Mouse (Mus musculus): ENCODE results near the gene Nell1. TPM values are rescaled to one million over a fixed set of nuclear protein-coding genes. Genes with fewer than 3 reads are reported as not detected.
"Not testable (repeated sequence)": the region's sequence is repeated elsewhere in the genome, so short reads cannot be mapped to it uniquely, and the experiment has no call there.

Gene Nell1
- total RNA-seq (2014; fragmentation: Nextera tagmentation), result not detected in 2 replicates
- total RNA-seq (2017), result not detected in 2 replicates

GRCm38 (mm10) chr7:49974841-49975440 lies at the start of gene Nell1:
Nell1 (plus strand) TSS chr7:49974864.
- ATAC-seq (replicated peaks; ENCODE audit: low FRiP score, low TSS enrichment, poor library complexity, severe bottlenecking), result no peak

GRCm38 (mm10) chr7:49928571-49928970 lies 46.1 kb upstream of the Nell1 start:
- ATAC-seq (replicated peaks; ENCODE audit: low FRiP score, low TSS enrichment, poor library complexity, severe bottlenecking), result no peak

DNA sequence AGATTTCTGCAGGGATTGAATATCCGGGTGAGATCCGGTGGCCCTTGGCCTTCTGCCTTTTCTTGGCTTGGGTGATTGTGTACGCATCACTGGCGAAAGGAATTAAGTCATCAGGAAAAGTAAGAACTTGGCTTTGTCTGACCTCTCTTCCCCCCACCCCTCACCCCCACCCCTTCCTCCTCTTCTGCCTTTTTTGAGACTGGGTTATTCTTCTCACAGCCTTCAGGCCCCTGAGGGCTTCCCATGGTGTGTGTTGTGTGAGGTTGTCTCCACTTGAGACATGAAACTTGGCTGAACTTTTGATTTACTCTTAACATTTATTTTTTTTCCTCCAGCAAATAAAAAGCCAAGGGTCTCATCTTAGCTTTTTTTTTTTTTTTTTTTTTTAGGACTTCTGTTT lies 44.7 kb upstream of the Nell1 start:
- ATAC-seq (replicated peaks; ENCODE audit: low FRiP score, low TSS enrichment, poor library complexity, severe bottlenecking), result no peak

GRCm38 (mm10) chr7:49933386-49934115 lies 41.1 kb upstream of the Nell1 start:
- ATAC-seq (replicated peaks; ENCODE audit: low FRiP score, low TSS enrichment, poor library complexity, severe bottlenecking), result not testable (repeated sequence)

DNA sequence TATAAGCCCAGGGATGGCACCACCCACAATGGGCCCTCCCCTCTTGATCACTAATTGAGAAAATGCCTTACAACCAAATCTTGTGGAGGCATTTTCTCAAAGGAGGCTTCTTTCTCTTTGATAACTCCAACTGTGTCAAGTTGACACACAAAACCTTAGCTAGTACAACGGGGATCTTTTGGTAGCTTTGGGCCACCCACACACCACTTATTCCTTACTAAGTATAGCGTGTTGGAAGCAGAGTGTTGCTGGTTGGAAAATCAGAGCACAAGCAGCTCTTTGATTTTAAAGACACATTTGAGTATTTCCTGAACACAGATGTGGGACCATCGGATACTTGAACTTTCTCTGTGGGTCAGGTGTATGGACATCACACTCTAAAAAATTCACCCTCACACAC lies 37.8 kb upstream of the Nell1 start:
- ATAC-seq (replicated peaks; ENCODE audit: low FRiP score, low TSS enrichment, poor library complexity, severe bottlenecking), result no peak

DNA sequence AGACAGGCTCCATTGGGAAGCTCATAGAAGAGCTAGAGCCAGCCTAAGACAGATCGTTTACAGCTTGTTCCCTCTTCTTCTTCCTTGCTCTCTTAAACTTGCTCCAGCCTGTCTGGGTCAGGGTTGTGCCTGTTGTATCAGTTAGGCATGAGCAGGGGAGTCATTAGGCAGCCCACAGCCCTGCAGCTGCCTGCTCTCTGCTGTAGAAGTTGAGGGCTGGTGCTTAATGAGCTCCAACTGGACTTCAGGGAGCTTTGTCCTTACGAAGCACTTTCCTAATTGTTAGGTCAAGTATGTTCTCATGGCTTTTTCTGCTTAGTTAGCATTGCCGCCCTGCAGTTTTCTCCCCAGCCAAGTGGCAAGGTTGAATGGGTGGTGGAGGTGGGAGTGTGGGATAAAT lies 32.6 kb upstream of the Nell1 start:
- ATAC-seq (replicated peaks; ENCODE audit: low FRiP score, low TSS enrichment, poor library complexity, severe bottlenecking), result no peak

GRCm38 (mm10) chr7:49942490-49942889 lies 32.2 kb upstream of the Nell1 start:
- ATAC-seq (replicated peaks; ENCODE audit: low FRiP score, low TSS enrichment, poor library complexity, severe bottlenecking), result no peak

- ATAC-seq (replicated peaks; ENCODE audit: low FRiP score, low TSS enrichment, poor library complexity, severe bottlenecking), result no peak
These were observed 28.0 kb upstream of the Nell1 start for GRCm38 (mm10) chr7:49946691-49947090.

DNA sequence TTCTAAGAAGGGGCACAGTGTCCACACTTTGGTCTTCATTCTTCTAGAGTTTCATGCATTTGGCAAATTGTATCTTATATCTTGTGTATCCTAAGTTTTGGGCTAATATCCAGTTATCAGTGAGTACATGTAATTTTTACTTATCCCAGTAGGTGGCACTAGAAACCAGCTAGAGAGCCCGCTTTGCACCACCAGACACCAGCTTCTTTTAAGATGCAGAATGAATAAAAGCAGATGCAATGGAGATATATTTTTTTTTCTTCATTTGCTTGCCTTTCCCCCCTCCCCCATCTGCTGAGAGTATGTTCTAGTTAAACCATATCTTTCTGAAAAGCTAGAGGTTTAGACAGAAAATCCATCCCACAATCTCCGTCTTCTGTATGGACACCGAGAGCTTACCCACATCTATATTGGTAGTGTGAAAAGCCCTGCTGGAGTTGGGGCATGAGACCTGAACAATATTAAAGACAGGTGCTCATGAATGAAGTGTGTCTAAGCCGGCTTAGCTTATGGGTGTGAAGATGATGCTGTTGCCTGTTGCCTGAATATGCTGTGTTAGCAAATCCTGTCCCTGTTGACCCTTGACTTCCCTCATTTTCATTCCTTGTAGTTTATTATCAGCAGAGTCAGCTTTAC lies 21.0 kb upstream of the Nell1 start:
- ATAC-seq (replicated peaks; ENCODE audit: low FRiP score, low TSS enrichment, poor library complexity, severe bottlenecking), result no peak

GRCm38 (mm10) chr7:49954834-49955233 lies 19.8 kb upstream of the Nell1 start:
- ATAC-seq (replicated peaks; ENCODE audit: low FRiP score, low TSS enrichment, poor library complexity, severe bottlenecking), result no peak

GRCm38 (mm10) chr7:49957142-49957541 lies 17.5 kb upstream of the Nell1 start:
- ATAC-seq (replicated peaks; ENCODE audit: low FRiP score, low TSS enrichment, poor library complexity, severe bottlenecking), result no peak

- ATAC-seq (replicated peaks; ENCODE audit: low FRiP score, low TSS enrichment, poor library complexity, severe bottlenecking), result no peak
These were observed 10.9 kb upstream of the Nell1 start for GRCm38 (mm10) chr7:49963764-49964163.

DNA sequence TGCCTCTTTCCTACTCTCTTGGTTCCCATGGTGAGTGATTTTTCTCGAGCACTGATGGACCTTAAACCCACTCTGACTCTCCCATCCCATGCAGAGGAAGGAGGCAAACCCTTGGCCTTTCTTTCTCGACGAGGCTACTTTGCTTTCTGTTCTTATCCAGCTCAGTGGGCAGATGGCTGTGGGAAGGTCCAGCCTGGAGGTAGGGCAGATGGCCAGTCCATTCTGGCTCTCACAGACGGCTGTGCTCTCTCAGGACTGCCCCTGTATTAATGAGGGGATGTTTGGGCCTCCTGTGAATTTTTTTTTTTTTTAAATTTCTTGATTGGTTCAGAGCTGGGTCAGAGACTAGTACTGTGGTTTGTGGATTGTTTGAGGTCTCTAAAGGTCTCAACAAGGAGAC lies 5.1 kb upstream of the Nell1 start:
- no peak for ATAC-seq (replicated peaks; ENCODE audit: low FRiP score, low TSS enrichment, poor library complexity, severe bottlenecking)

GRCm38 (mm10) chr7:49975441-49976121 lies 917 bp downstream of the Nell1 start:
- no peak for ATAC-seq (replicated peaks; ENCODE audit: low FRiP score, low TSS enrichment, poor library complexity, severe bottlenecking)

DNA sequence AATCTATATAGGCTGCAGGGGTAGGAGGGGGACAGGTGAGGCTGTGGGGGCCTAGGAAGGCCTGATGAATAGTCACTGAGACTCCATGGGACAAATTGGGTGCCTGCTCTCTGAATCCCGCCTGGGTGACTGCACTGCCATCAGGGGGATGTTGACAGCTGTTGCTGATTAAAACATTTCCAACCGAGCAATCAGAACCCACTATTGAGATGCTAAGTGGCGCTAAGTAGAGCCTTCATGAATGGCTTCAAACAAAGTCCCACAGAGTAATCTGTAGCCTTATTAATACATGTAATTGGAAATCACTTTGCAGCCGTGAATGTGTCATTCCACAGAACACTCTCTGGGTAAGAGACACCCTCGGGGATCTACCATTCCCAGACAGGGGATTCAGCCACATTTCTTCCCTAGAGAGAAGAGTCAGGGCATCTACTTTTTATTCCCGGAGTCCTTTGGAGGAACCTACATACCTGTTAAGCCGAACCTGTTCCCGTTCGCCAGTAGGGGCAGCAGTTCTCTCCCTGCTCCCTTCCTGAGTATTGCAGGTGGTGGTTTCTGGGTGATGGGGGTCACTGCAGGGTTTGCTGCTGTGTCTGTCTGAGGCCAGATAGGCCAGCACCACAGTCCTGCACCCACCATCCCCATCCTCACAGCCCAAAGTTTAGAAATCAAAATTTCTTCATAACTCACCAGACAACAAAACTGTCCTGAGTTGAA lies 7.0 kb downstream of the Nell1 start:
- ATAC-seq (replicated peaks; ENCODE audit: low FRiP score, low TSS enrichment, poor library complexity, severe bottlenecking), result no peak

GRCm38 (mm10) chr7:49984698-49985097 lies 10.0 kb downstream of the Nell1 start:
- ATAC-seq (replicated peaks; ENCODE audit: low FRiP score, low TSS enrichment, poor library complexity, severe bottlenecking), result no peak

GRCm38 (mm10) chr7:49985947-49986346 lies 11.3 kb downstream of the Nell1 start:
- no peak for ATAC-seq (replicated peaks; ENCODE audit: low FRiP score, low TSS enrichment, poor library complexity, severe bottlenecking)

DNA sequence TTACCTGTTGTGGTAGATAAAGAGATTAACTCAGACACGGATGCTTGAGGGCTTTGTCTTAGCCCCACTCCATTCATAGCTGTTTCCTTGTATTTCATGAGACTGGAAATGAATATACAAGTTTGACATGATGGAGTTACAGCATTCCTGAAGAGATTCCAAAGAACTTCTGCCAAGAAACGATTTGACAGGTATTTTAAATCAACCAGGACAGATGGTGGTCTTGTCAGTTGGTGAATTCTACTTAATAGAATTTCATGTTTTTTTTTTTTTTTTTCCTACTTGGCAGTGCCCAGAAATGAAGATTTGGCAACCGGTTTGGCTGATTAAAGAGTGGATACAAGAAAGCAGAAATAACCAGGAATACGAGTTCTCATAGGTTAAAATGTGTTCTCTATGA lies 24.7 kb downstream of the Nell1 start:
- ATAC-seq (replicated peaks; ENCODE audit: low FRiP score, low TSS enrichment, poor library complexity, severe bottlenecking), result no peak

DNA sequence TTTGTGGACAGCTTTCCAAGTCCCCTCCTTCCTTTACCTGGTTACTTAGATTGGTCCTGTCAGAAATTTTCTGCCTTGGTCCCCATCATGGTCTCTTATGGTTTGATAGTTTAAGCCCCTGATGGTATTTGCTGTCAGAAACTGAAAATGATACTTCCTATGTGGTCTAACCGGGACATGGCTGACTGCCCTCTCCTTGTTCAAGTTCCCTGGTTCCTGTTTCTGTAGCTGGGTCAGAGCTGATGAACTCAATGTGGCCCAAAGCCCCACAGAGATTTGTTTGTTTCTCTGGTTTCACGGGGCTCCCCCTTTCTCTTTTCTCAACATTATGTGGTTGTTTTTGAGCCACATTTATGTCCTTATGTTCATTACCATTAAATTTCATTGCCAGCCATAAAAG lies 30.6 kb downstream of the Nell1 start:
- ATAC-seq (replicated peaks; ENCODE audit: low FRiP score, low TSS enrichment, poor library complexity, severe bottlenecking), result no peak
